8 mouse cellular contexts compared by ENCODE assay signal in genomic region chr3:129213633-129214145, GRCm38 (mm10). TPM values are rescaled to one million over a fixed set of nuclear protein-coding genes. Genes with fewer than 3 reads are reported as not detected.
DNase-seq lines count a peak whose midpoint lies in the region; ATAC-seq lines count a peak whose summit lies in the region.

No protein-coding gene starts in this region.

- H3K4me3 ChIP-seq in embryonic facial prominence, embryonic 11.5 days (ENCODE audit: low read depth, low read length): peak overlapping the region; percentile 49
- peak overlapping the region; percentile 70 for H3K4me3 ChIP-seq in heart, embryonic 11.5 days (ENCODE audit: low read depth, low read length)
- peak overlapping the region; percentile 49 for H3K4me3 ChIP-seq in kidney, embryonic 14.5 days (ENCODE audit: low read length)

- WGBS in embryonic facial prominence, embryonic 11.5 days: under 1% methylated on average over 39 of the region's 39 CpGs
- under 1% methylated on average over 39 of the region's 39 CpGs for WGBS in heart, embryonic 11.5 days (ENCODE audit: insufficient replicate concordance)
- WGBS in kidney, embryonic 14.5 days: under 1% methylated on average over 39 of the region's 39 CpGs

- ATAC-seq in embryonic facial prominence, embryonic 11.5 days (replicated peaks; ENCODE audit: insufficient number of reproducible peaks, low FRiP score, low TSS enrichment, low read depth): peak; percentile 96
- ATAC-seq in heart, embryonic 11.5 days (replicated peaks; ENCODE audit: insufficient number of reproducible peaks, low FRiP score, low TSS enrichment): peak; percentile 92
- ATAC-seq in kidney, embryonic 14.5 days (ENCODE audit: low FRiP score, low TSS enrichment): peak; percentile 94
- no peak for ATAC-seq in monocyte, adult 5-6 weeks (replicated peaks; ENCODE audit: insufficient number of reproducible peaks, low FRiP score, low TSS enrichment, poor library complexity, severe bottlenecking)

- peak; percentile 54 to 69 for DNase-seq in right cerebral cortex, postnatal 10 days (ENCODE audit: low spot score in 2 of 2)
- DNase-seq in right cerebral cortex, postnatal 36 days (ENCODE audit: low spot score in 2 of 2): no peak
- peak; percentile 94 for DNase-seq in embryonic facial prominence, embryonic 11.5 days (ENCODE audit: low spot score)
- peak; percentile 80 for DNase-seq in lung, postnatal 25 days (ENCODE audit: low spot score)
- DNase-seq in skeletal muscle tissue, adult 2 months (ENCODE audit: low read depth, low spot score): peak; percentile 92

- H3K27ac ChIP-seq in embryonic facial prominence, embryonic 11.5 days (replicated peaks; ENCODE audit: low read depth, low read length): 0 out of 2 replicates have a peak overlapping the region, but pooled peaks have one; percentile 24
- H3K27ac ChIP-seq in heart, embryonic 11.5 days (ENCODE audit: low read depth, low read length): peak overlapping the region; percentile 77
- no peak overlapping the region for H3K27ac ChIP-seq in kidney, embryonic 14.5 days (ENCODE audit: low read depth, low read length)

- H3K9ac ChIP-seq in embryonic facial prominence, embryonic 11.5 days (replicated peaks; ENCODE audit: low read length): peak overlapping the region; percentile 43
- H3K9ac ChIP-seq in heart, embryonic 11.5 days (ENCODE audit: low read depth, low read length): peak overlapping the region; percentile 73
- H3K9ac ChIP-seq in kidney, embryonic 14.5 days (ENCODE audit: low read depth, low read length): peak overlapping the region; percentile 37; the same call in 1 of the 2 replicates

- no peaks in the 10 kb centered on the region for H3K36me3 ChIP-seq in embryonic facial prominence, embryonic 11.5 days (replicated peaks; ENCODE audit: control insufficient read depth, insufficient read depth, low read depth, low read length)
- no peaks in the 10 kb centered on the region for H3K36me3 ChIP-seq in heart, embryonic 11.5 days (ENCODE audit: control insufficient read depth, insufficient read depth, low read length)
- no peaks in the 10 kb centered on the region for H3K36me3 ChIP-seq in kidney, embryonic 14.5 days (ENCODE audit: control insufficient read depth, insufficient read depth, low read length)

- H3K9me3 ChIP-seq in embryonic facial prominence, embryonic 11.5 days (replicated peaks; ENCODE audit: control insufficient read depth, low read length): no peaks in the 10 kb centered on the region
- no peaks in the 10 kb centered on the region for H3K9me3 ChIP-seq in heart, embryonic 11.5 days (replicated peaks; ENCODE audit: control insufficient read depth, low read length)
- H3K9me3 ChIP-seq in kidney, embryonic 14.5 days (ENCODE audit: control insufficient read depth, low read length): no peaks in the 10 kb centered on the region

- H3K4me1 ChIP-seq in embryonic facial prominence, embryonic 11.5 days (ENCODE audit: control insufficient read depth, insufficient read depth, low read length): peaks cover 5% of the 10 kb centered on the region
- H3K4me1 ChIP-seq in heart, embryonic 11.5 days (ENCODE audit: control insufficient read depth, insufficient read depth, low read length): peaks cover 14% of the 10 kb centered on the region; the same call in 1 of the 2 replicates
- H3K4me1 ChIP-seq in kidney, embryonic 14.5 days (ENCODE audit: control insufficient read depth, insufficient read depth, low read length): peaks cover 13% of the 10 kb centered on the region; the same call in 1 of the 2 replicates

- H3K4me2 ChIP-seq in embryonic facial prominence, embryonic 11.5 days (ENCODE audit: low read depth, low read length): peak overlapping the region; percentile 88
- H3K4me2 ChIP-seq in heart, embryonic 11.5 days: peak overlapping the region; percentile 97
- H3K4me2 ChIP-seq in kidney, embryonic 14.5 days (replicated peaks; ENCODE audit: low read depth, low read length): peak overlapping the region; percentile 86

- peaks cover 68% of the 10 kb centered on the region for H3K27me3 ChIP-seq in embryonic facial prominence, embryonic 11.5 days (ENCODE audit: control insufficient read depth, insufficient read depth, low read length)
- peaks cover 87% of the 10 kb centered on the region for H3K27me3 ChIP-seq in heart, embryonic 11.5 days (ENCODE audit: control insufficient read depth, insufficient read depth, low read length)
- peaks cover 95% of the 10 kb centered on the region for H3K27me3 ChIP-seq in kidney, embryonic 14.5 days (ENCODE audit: control insufficient read depth, insufficient read depth, low read length)

RNA-seq across cellular contexts. Expression of gene Pitx2, which starts 14.0 kb away (rescaled TPM):
- 35.6 and 41.4 TPM in 2 replicates for polyA plus RNA-seq in embryonic facial prominence, embryonic 11.5 days (2014; fragmentation: Nextera tagmentation; extraction: Ambion mirVana)
- 32.7 and 32.8 TPM in 2 replicates for polyA plus RNA-seq in heart, embryonic 11.5 days (2014; fragmentation: Nextera tagmentation; extraction: Ambion mirVana)
- polyA plus RNA-seq in kidney, embryonic 14.5 days (2014; fragmentation: Nextera tagmentation; extraction: Ambion mirVana): 1.7 and 1.8 TPM in 2 replicates
- total RNA-seq in monocyte, adult 5-6 weeks (2017): not detected in 3 replicates

Comparison
In these comparisons a context has a peak if more than half of its experiments do, and no peak if none do; other contexts are left out.
1. DNase-seq: peak in right cerebral cortex, postnatal 10 days (2 of 2), embryonic facial prominence, embryonic 11.5 days (single experiment), lung, postnatal 25 days (single experiment) and skeletal muscle tissue, adult 2 months (single experiment); none in right cerebral cortex, postnatal 36 days (0 of 2).
2. RNA of gene Pitx2, which starts 14.0 kb away (polyA plus RNA-seq): 35.6 to 41.4 TPM in embryonic facial prominence, embryonic 11.5 days and 32.7 to 32.8 TPM in heart, embryonic 11.5 days; 1.7 to 1.8 TPM in kidney, embryonic 14.5 days; every median in the first group is over 10 times any median in the second.
3. Peak in every context shown above with its lines, with median percentiles within 50 percentile points of each other: H3K4me2 ChIP-seq, H3K4me3 ChIP-seq and H3K9ac ChIP-seq.